Mouse (Mus musculus) CH12.LX (cell line): ENCODE measurements at regions not wholly inside any gene's neighbourhood (a gene's known extent, or its start where the extent isn't known, plus 50 kb on each side); places are given as distances from the start of the nearest gene placed in this dataset.
A peak's percentile ranks its signal among the peaks of the same experiment; 100 is the strongest.

Source experiments
- DNase-seq: peaks from one replicate; pipeline ENCODE4 v3.0.0-alpha.2; 2013; ENCODE audit errors: extremely low read depth
- H3K27ac ChIP-seq: 2 replicates; pipeline ENCODE4 v1.5.1; 2012; ENCODE audit warnings: low read depth, mild to moderate bottlenecking, control low read depth, moderate library complexity; ENCODE audit not compliant: insufficient read depth
- H3K27me3 ChIP-seq: replicated peaks from 2 replicates; pipeline ENCODE3; 2012; ENCODE audit warnings: inconsistent platforms
- H3K36me3 ChIP-seq, 2 experiments: replicated peaks in 1 of 2; 2 replicates each; pipeline versions ENCODE3 to v1.6.1; 2012; ENCODE audit warnings: inconsistent platforms in 1 of 2, low read length in 1 of 2, mild to moderate bottlenecking in 1 of 2, mixed read lengths in 1 of 2, moderate library complexity in 1 of 2; ENCODE audit not compliant: control insufficient read depth in 1 of 2, insufficient read depth in 1 of 2
- H3K4me1 ChIP-seq, 2 experiments: 2 replicates each; pipeline ENCODE4 v1.6.1; 2012; ENCODE audit warnings: inconsistent platforms in 1 of 2, moderate library complexity in 1 of 2; ENCODE audit not compliant: insufficient read depth in 2 of 2, control insufficient read depth in 1 of 2
- H3K4me2 ChIP-seq: 2 replicates; pipeline ENCODE4 v1.6.1; 2012; ENCODE audit warnings: low read depth, mild to moderate bottlenecking, control low read depth; ENCODE audit not compliant: poor library complexity, insufficient read depth, severe bottlenecking
- H3K4me3 ChIP-seq, 3 experiments: fragments of 150-350 bp in 1 of 3; sonication (generic) in 1 of 3; replicated peaks in 1 of 3; 2 replicates each; pipeline versions ENCODE3 to v1.5.1; 2011 to 2012; ENCODE audit warnings: low read depth in 2 of 3, low read length in 2 of 3, mild to moderate bottlenecking in 2 of 3, moderate library complexity in 2 of 3, control low read depth in 1 of 3, improper control_type of control experiment in 1 of 3, inconsistent platforms in 1 of 3, mixed read lengths in 1 of 3; ENCODE audit not compliant: poor library complexity in 1 of 3
- H3K79me2 ChIP-seq: replicated peaks from 2 replicates; pipeline ENCODE4 v1.6.1; 2012; ENCODE audit warnings: mild to moderate bottlenecking, moderate library complexity; ENCODE audit not compliant: control insufficient read depth, poor library complexity, insufficient read depth, severe bottlenecking; ENCODE audit errors: extremely low read depth
- H3K9ac ChIP-seq: 2 replicates; pipeline ENCODE4 v1.6.1; 2012; ENCODE audit warnings: low read depth, mild to moderate bottlenecking, control low read depth, moderate library complexity; ENCODE audit not compliant: insufficient read depth
- H3K9me3 ChIP-seq: replicated peaks from 2 replicates; pipeline ENCODE3; 2012; ENCODE audit warnings: low read length, inconsistent platforms, mixed read lengths
- BHLHE40 ChIP-seq: IDR thresholded peaks from 2 replicates; pipeline ENCODE4 v1.6.1; 2011; ENCODE audit warnings: mild to moderate bottlenecking, low read depth, low read length, improper control_type of control experiment
- CHD1 ChIP-seq: IDR thresholded peaks from 2 replicates; pipeline ENCODE4 v1.6.1; 2012; ENCODE audit warnings: low read depth, low read length, improper control_type of control experiment, inconsistent platforms
- E2F4 ChIP-seq: IDR thresholded peaks from 2 replicates; pipeline ENCODE4 v1.6.1; 2011; ENCODE audit warnings: low read depth, low read length, improper control_type of control experiment; ENCODE audit not compliant: insufficient replicate concordance
- ELF1 ChIP-seq: IDR thresholded peaks from 2 replicates; pipeline ENCODE4 v1.6.1; 2014; ENCODE audit warnings: low read depth, mild to moderate bottlenecking, inconsistent platforms, low read length, improper control_type of control experiment
- EP300 ChIP-seq: IDR thresholded peaks from 2 replicates; pipeline ENCODE4 v1.6.1; 2011; ENCODE audit warnings: low read length, improper control_type of control experiment
- ETS1 ChIP-seq: conservative IDR thresholded peaks from 2 replicates; pipeline ENCODE4 v1.6.1; 2012; ENCODE audit warnings: low read depth, mild to moderate bottlenecking, inconsistent platforms, low read length, improper control_type of control experiment, moderate library complexity
- IRF4 ChIP-seq: IDR thresholded peaks from 2 replicates; pipeline ENCODE4 v1.6.1; 2014; ENCODE audit warnings: low read depth, mild to moderate bottlenecking, inconsistent platforms, low read length, improper control_type of control experiment
- JUN ChIP-seq: IDR thresholded peaks from 2 replicates; pipeline ENCODE4 v1.6.1; 2011; ENCODE audit warnings: low read depth, mild to moderate bottlenecking, low read length, improper control_type of control experiment, moderate library complexity; ENCODE audit not compliant: insufficient read depth
- JUND ChIP-seq: conservative IDR thresholded peaks from 2 replicates; pipeline ENCODE4 v1.6.1; 2011; ENCODE audit warnings: low read depth, low read length, improper control_type of control experiment
- MAX ChIP-seq: IDR thresholded peaks from 2 replicates; pipeline ENCODE4 v1.6.1; 2011; ENCODE audit warnings: low read length, improper control_type of control experiment
- MEF2A ChIP-seq: IDR thresholded peaks from 2 replicates; pipeline ENCODE4 v1.6.1; 2014; ENCODE audit warnings: low read depth, mild to moderate bottlenecking, inconsistent platforms, low read length, improper control_type of control experiment, borderline replicate concordance
- MYC ChIP-seq: IDR thresholded peaks from 2 replicates; pipeline ENCODE4 v1.6.1; 2011; ENCODE audit warnings: low read depth, mild to moderate bottlenecking, improper control_type of control experiment, low read length
- NELFE ChIP-seq: IDR thresholded peaks from 2 replicates; pipeline ENCODE4 v1.6.1; 2011; ENCODE audit warnings: low read depth, low read length, improper control_type of control experiment
- POLR2A ChIP-seq: IDR thresholded peaks from 2 replicates; pipeline ENCODE4 v1.6.1; 2011; ENCODE audit warnings: low read depth, mild to moderate bottlenecking, improper control_type of control experiment, low read length
- POLR2AphosphoS2 ChIP-seq: IDR thresholded peaks from 2 replicates; pipeline ENCODE4 v1.6.1; 2011; ENCODE audit warnings: low read depth, low read length, improper control_type of control experiment
- RAD21 ChIP-seq: IDR thresholded peaks from 2 replicates; pipeline ENCODE4 v1.6.1; 2011; ENCODE audit warnings: low read depth, mild to moderate bottlenecking, low read length, improper control_type of control experiment, moderate library complexity
- RCOR1 ChIP-seq: conservative IDR thresholded peaks from 2 replicates; pipeline ENCODE4 v1.6.1; 2012; ENCODE audit warnings: low read depth, mild to moderate bottlenecking, inconsistent platforms, low read length, improper control_type of control experiment
- SIN3A ChIP-seq: IDR thresholded peaks from 2 replicates; pipeline ENCODE4 v1.6.1; 2012; ENCODE audit warnings: low read length, improper control_type of control experiment, inconsistent platforms
- SMC3 ChIP-seq: IDR thresholded peaks from 2 replicates; pipeline ENCODE4 v1.6.1; 2011; ENCODE audit warnings: low read depth, low read length, improper control_type of control experiment
- TBP ChIP-seq: conservative IDR thresholded peaks from 2 replicates; pipeline ENCODE4 v1.6.1; 2011; ENCODE audit warnings: low read depth, low read length, improper control_type of control experiment
- TCF12 ChIP-seq: IDR thresholded peaks from 2 replicates; pipeline ENCODE4 v1.6.1; 2014; ENCODE audit warnings: low read depth, mild to moderate bottlenecking, inconsistent platforms, low read length, improper control_type of control experiment
- UBTF ChIP-seq: IDR thresholded peaks from 2 replicates; pipeline ENCODE4 v1.6.1; 2012; ENCODE audit warnings: low read depth, mild to moderate bottlenecking, inconsistent platforms, low read length, improper control_type of control experiment, moderate library complexity
- USF1 ChIP-seq: IDR thresholded peaks from 2 replicates; pipeline ENCODE4 v1.6.1; 2014; ENCODE audit warnings: low read depth, mild to moderate bottlenecking, inconsistent platforms, low read length, improper control_type of control experiment
- USF2 ChIP-seq: conservative IDR thresholded peaks from 2 replicates; pipeline ENCODE4 v1.6.1; 2011; ENCODE audit warnings: low read depth, low read length, improper control_type of control experiment
- ZMIZ1 ChIP-seq: IDR thresholded peaks from 2 replicates; pipeline ENCODE4 v1.6.1; 2012; ENCODE audit warnings: low read depth, mild to moderate bottlenecking, inconsistent platforms, low read length, improper control_type of control experiment
- ZNF384 ChIP-seq: IDR thresholded peaks from 2 replicates; pipeline ENCODE4 v1.6.1; 2012; ENCODE audit warnings: low read depth, low read length, improper control_type of control experiment, inconsistent platforms
- dilution Hi-C: fragments of 300-500 bp; cut with MboI; formaldehyde crosslinking; loops from 2 replicates; pipeline ENCODE4 v1.14.3; 2020; ENCODE audit warnings: low sequenced_read_pairs; ENCODE audit not compliant: extremely low pct_unique_long_range_greater_than_20kb, extremely low pct_ligation_motif_present
- in situ Hi-C: fragments of 300-500 bp; cut with MboI; formaldehyde crosslinking; loops from 3 replicates; pipeline ENCODE4 v1.14.3; 2019; ENCODE audit warnings: low sequenced_read_pairs, low pct_ligation_motif_present, low pct_unique_long_range_greater_than_20kb, mixed read lengths

GRCm38 (mm10) chr2:46302627-46303026 is 1185.4 kb upstream of the Zeb2 start:
- no peaks in the 10 kb centered on the region for H3K9me3 ChIP-seq
- H3K27me3 ChIP-seq = no peaks in the 10 kb centered on the region
- in situ Hi-C loops = no loop called here
- H3K4me1 ChIP-seq = peaks cover 18 to 39% of the 10 kb centered on the region in 2 experiments
- H3K4me3 ChIP-seq = no peak overlapping the region
- DNase-seq = peak; percentile 73
- no peaks in the 10 kb centered on the region for H3K36me3 ChIP-seq
- no peaks in the 10 kb centered on the region for H3K79me2 ChIP-seq
- dilution Hi-C loops = no loop called here
- no peak overlapping the region; the same call in 1 of the 2 replicates for H3K4me2 ChIP-seq
- peak overlapping the region; percentile 75 for H3K27ac ChIP-seq
- H3K9ac ChIP-seq = no peak overlapping the region
- peak; percentile 59 for TF ChIP-seq JUN
- peak; percentile 44 for TF ChIP-seq BHLHE40
- TF ChIP-seq CHD1 = no peak
- TF ChIP-seq USF1 = no peak
- no peak for TF ChIP-seq USF2
- TF ChIP-seq EP300 = peak; percentile 96
- TF ChIP-seq JUND = peak; percentile 79
- TF ChIP-seq MAX = no peak
- TF ChIP-seq RCOR1 = peak; percentile 68
- TF ChIP-seq POLR2AphosphoS2 = no peak
- TF ChIP-seq RAD21 = peak; percentile 16
- 0 out of 2 replicates have a peak, but pooled peaks have one; percentile 9 for TF ChIP-seq ELF1
- TF ChIP-seq UBTF = no peak
- no peak for TF ChIP-seq NELFE
- 0 out of 2 replicates have a peak, but pooled peaks have one; percentile 15 for TF ChIP-seq SMC3
- no peak for TF ChIP-seq TBP
- no peak for TF ChIP-seq MYC
- peak; percentile 54; the same call in 1 of the 2 replicates for TF ChIP-seq E2F4
- no peak; the same call in 1 of the 2 replicates for TF ChIP-seq SIN3A
- peak; percentile 66 for TF ChIP-seq ZNF384
- peak; percentile 86 for TF ChIP-seq MEF2A
- TF ChIP-seq TCF12 = peak; percentile 75
- TF ChIP-seq POLR2A = no peak
- no peak for TF ChIP-seq ZMIZ1
- peak; percentile 80 for TF ChIP-seq IRF4
- peak; percentile 80 for TF ChIP-seq ETS1
